Mouse (Mus musculus) urinary bladder, postnatal 10 days (tissue): ENCODE data around the gene 1700012P22Rik.

ENCODE experiments used
- DNase-seq: peaks from one replicate; pipeline ENCODE4 v3.0.0; 2022; ENCODE audit warnings: low spot score

Gene 1700012P22Rik

GRCm38 (mm10) chr4:144438672-144439071 is at the start of gene 1700012P22Rik:
Gene 1700012P22Rik, minus strand, starts transcription at chr4:144438772.
- no peak for DNase-seq

- no peak for DNase-seq
Observed at GRCm38 (mm10) chr4:144468091-144468490, 29.5 kb upstream of the 1700012P22Rik start.

GRCm38 (mm10) chr4:144465206-144465605 is 26.6 kb upstream of the 1700012P22Rik start:
- DNase-seq: no peak

- no peak for DNase-seq
Observed at GRCm38 (mm10) chr4:144463656-144464055, 25.1 kb upstream of the 1700012P22Rik start, which contains the start of gene Aadacl3. Gene Aadacl3, minus strand, starts transcription at chr4:144463756.

GRCm38 (mm10) chr4:144453217-144453616 is 14.6 kb upstream of the 1700012P22Rik start, which contains the start of gene Gm9944:
Gene Gm9944, minus strand, starts transcription at chr4:144453317.
- no peak for DNase-seq

DNA sequence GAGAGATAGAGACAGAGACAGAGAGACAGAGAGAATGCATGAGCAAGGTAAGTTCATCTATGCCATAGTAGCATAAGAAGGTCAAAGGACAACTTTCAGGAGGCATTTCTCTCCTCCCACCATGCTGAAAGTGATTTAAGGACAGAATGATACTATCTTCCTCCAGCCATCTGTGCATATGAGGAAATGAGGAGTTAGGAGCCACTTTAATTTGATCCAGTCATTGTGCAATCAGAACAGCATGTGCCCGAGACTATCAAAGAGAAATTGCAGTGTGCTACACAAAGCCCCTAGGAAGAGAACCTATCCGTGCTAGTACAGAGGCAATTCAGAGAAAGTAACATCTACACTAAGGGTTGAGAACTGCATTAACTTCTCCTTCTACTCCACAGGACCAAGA is 10.0 kb upstream of the 1700012P22Rik start:
- no peak for DNase-seq

DNA sequence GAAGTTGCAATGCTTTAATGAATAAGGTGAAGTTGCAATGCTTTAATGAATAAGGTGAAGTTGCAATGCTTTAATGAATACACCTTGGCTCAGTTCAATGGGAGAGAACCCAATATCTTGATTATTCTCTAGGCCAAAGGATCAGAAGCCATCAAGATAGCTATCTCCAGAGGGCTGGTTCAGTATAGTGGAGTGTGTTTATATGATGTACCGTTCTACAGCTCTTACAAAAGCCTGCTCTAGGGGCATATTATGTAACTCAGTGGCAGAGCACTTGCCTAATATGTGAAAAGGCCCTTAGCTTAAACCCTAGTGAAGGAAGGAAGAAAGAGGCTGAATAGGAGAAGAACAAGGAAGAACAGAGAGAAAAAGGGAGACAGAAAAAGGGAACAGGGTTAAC is 3.0 kb upstream of the 1700012P22Rik start:
- DNase-seq: no peak

DNA sequence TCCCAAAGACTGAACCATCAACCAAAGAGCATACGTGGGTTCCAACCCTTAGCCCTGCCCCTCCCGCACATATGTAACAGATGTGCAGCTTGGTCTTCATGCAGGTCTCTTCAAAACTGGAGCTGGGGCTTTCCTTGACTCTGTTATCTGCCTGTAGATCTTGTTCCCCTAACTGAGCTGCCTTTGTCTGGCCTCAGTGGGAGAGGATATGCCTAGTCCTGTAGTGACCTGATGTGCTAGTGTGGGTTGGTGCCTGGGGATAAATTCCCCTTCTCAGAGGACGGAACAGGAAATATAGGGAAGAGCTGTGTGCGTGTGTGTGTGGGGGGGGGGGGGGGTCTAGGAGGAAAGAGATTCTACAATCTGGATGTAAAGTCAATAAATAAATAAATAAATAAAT is 2.5 kb upstream of the 1700012P22Rik start:
- DNase-seq: no peak

- DNase-seq: no peak
Observed at GRCm38 (mm10) chr4:144433216-144433615, 5.4 kb downstream of the 1700012P22Rik start.

GRCm38 (mm10) chr4:144430723-144431122 is 7.8 kb downstream of the 1700012P22Rik start:
- DNase-seq: no peak

DNA sequence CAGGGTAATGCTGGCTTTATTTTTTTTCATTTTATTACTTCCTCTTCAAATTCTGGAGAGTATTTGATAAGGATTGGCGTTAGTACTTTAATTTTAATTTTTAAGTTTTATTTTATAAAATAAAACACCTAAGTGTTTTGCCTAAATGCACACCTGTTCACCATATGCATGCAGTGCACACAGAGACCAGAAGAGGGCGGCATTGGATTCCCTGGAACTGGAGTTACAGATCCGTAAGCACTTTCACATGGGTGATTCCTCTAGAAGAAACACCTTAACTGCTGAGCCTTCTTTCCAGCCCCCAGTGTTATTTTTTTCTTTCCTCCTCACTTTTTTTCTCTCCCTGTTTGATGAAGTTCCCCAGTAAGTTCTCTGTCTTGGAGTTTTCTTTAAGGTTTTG is 9.7 kb downstream of the 1700012P22Rik start:
- DNase-seq: no peak

DNA sequence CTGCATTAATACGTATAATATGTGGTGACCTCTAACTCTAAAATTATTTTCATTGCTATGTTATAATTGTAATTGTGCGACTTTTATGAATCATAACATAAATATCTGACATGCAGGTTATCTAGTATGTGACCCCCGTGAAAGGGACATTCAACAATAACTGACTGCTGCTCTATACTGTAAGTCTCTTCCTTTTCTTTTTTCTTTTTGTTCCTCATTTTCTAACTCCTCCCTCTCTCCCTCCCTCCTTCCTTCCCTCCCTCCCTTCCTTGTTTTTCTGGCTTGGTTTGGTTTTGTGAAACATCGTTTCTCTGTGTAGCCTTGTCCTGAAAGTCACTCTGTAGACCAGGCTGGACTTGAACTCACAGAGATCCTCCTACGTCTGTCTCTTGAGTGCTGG is 14.0 kb downstream of the 1700012P22Rik start:
- DNase-seq: no peak

GRCm38 (mm10) chr4:144420644-144421043 is 17.9 kb downstream of the 1700012P22Rik start:
- DNase-seq: no peak

DNA sequence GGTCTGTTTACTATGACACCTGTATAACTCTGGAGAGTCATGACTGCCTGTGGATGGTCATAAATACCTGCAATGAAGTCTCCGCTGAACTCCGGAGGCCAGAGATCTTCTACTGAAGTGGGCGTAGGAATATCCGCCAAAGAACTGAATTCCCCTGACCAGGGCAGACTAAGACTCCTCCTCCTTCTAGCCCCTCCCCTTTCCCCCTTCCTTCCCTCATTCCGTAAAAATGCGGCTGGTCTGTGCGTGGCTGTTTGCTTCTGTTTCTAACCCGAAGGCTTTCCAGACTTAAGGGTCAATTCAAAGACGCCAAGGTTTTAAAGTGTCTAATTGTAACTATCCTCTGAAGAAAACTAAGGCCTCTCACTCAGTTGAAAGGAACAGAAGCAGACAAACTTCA is 30.3 kb downstream of the 1700012P22Rik start, which contains the start of gene Pramef12:
Pramef12 (minus strand) TSS at position 175 of the 400 bp plus-strand sequence.
- no peak for DNase-seq

GRCm38 (mm10) chr4:144406261-144406660 is 32.3 kb downstream of the 1700012P22Rik start:
- DNase-seq: no peak

GRCm38 (mm10) chr4:144404456-144405086 is 34.0 kb downstream of the 1700012P22Rik start:
- no peak for DNase-seq

GRCm38 (mm10) chr4:144402712-144403111 is 35.9 kb downstream of the 1700012P22Rik start:
- DNase-seq: no peak

GRCm38 (mm10) chr4:144396316-144396715 is 42.3 kb downstream of the 1700012P22Rik start:
- no peak for DNase-seq

- DNase-seq: no peak
Observed at GRCm38 (mm10) chr4:144377911-144378310, 60.7 kb downstream of the 1700012P22Rik start, which contains the start of gene Pramef20. Gene Pramef20, minus strand, starts transcription at chr4:144377933.
